8 mouse cellular contexts compared by ENCODE assay signal in genomic region chrX:137038000-137038483, GRCm38 (mm10). TPM values are rescaled to one million over a fixed set of nuclear protein-coding genes. Genes with fewer than 3 reads are reported as not detected.
A peak's percentile ranks its signal among the peaks of the same experiment; 100 is the strongest.
DNase-seq lines count a peak whose midpoint lies in the region; ATAC-seq lines count a peak whose summit lies in the region.

Gene Slc25a53 (minus strand): TSS chrX:137038302.

- intact Hi-C loops in left cerebral cortex, postnatal 36 days (cut with DNase I), result no loop called here

- DNase-seq in adrenal gland, postnatal 10 days, result peak; percentile 86
- DNase-seq in embryo, embryonic 9.5 days (ENCODE audit: extremely low spot score), result peak; percentile 88
- DNase-seq in gastrocnemius, postnatal 4 days (ENCODE audit: low spot score in 2 of 2), result peak; percentile 82 to 87
- peak; percentile 85 to 86 for DNase-seq in left cerebral cortex, postnatal 36 days (ENCODE audit: low spot score in 2 of 2)
- peak; percentile 89 for DNase-seq in midbrain, embryonic 10.5 days (ENCODE audit: low spot score)
- DNase-seq in right cerebral cortex, postnatal 36 days (ENCODE audit: low spot score in 2 of 2), result peak; percentile 68 to 70
- DNase-seq in urinary bladder, postnatal 4 days (ENCODE audit: low spot score in 2 of 2), result peak; percentile 86 to 92

- no peaks in the 10 kb centered on the region for H3K9me3 ChIP-seq in intestine, embryonic 16.5 days (ENCODE audit: control insufficient read depth, low read length)
- no peaks in the 10 kb centered on the region for H3K9me3 ChIP-seq in midbrain, embryonic 10.5 days (replicated peaks)

- H3K4me2 ChIP-seq in intestine, embryonic 16.5 days (ENCODE audit: low read depth, low read length), result peak within 1 kb of the TSS; percentile 40

- ATAC-seq in intestine, embryonic 16.5 days, result peak; percentile 96

- no peaks in the 10 kb centered on the region for H3K27me3 ChIP-seq in intestine, embryonic 16.5 days (replicated peaks; ENCODE audit: control insufficient read depth, insufficient read depth, low read length)
- H3K27me3 ChIP-seq in midbrain, embryonic 10.5 days (ENCODE audit: low read depth, poor library complexity, severe bottlenecking), result no peaks in the 10 kb centered on the region

- H3K9ac ChIP-seq in intestine, embryonic 16.5 days (ENCODE audit: low read depth, low read length), result peak within 1 kb of the TSS; percentile 72

- H3K4me1 ChIP-seq in intestine, embryonic 16.5 days (ENCODE audit: control insufficient read depth, insufficient read depth, low read length), result no peaks in the 10 kb centered on the region
- 0 out of 2 replicates have a peak, but pooled peaks cover 7% of the 10 kb centered on the region for H3K4me1 ChIP-seq in midbrain, embryonic 10.5 days

- no peaks in the 10 kb centered on the region for H3K36me3 ChIP-seq in intestine, embryonic 16.5 days (ENCODE audit: control insufficient read depth, insufficient read depth, low read length)
- H3K36me3 ChIP-seq in midbrain, embryonic 10.5 days, result no peaks in the 10 kb centered on the region

- peak within 1 kb of the TSS; percentile 86 for H3K27ac ChIP-seq in intestine, embryonic 16.5 days (ENCODE audit: low read length)
- H3K27ac ChIP-seq in midbrain, embryonic 10.5 days (replicated peaks), result peak within 1 kb of the TSS; percentile 93

- H3K4me3 ChIP-seq in intestine, embryonic 16.5 days (ENCODE audit: low read length), result peak within 1 kb of the TSS; percentile 59
- H3K4me3 ChIP-seq in midbrain, embryonic 10.5 days, result peak within 1 kb of the TSS; percentile 61

- WGBS in intestine, embryonic 16.5 days, result 23% methylated on average over 31 of the region's 31 CpGs
- 32% methylated on average over 31 of the region's 31 CpGs for WGBS in midbrain, embryonic 10.5 days

RNA-seq across cellular contexts. Expression of gene Slc25a53, which starts in this region (rescaled TPM):
- 10 to 100 TPM in 1 of 2 experiments, 1 to 10 TPM in 1; 7.3 to 14.0 TPM for total RNA-seq in adrenal gland, postnatal 10 days (2021)
- total RNA-seq in gastrocnemius, postnatal 4 days (2021), result 1 to 10 TPM; 5.9 to 8.3 TPM
- polyA plus RNA-seq in intestine, embryonic 16.5 days (2015; fragmentation: Nextera tagmentation; extraction: Ambion mirVana), result 5.1 and 6.7 TPM in 2 replicates
- total RNA-seq in left cerebral cortex, postnatal 36 days (2021), result 10 to 100 TPM; 21.7 to 33.0 TPM
- 11.4 and 13.8 TPM in 2 replicates for polyA plus RNA-seq in midbrain, embryonic 10.5 days (2016; fragmentation: Nextera tagmentation; extraction: Ambion mirVana)

Comparison
In these comparisons a context has a peak if more than half of its experiments do, and no peak if none do; other contexts are left out.
1. Peak in every context shown above with its lines: DNase-seq, ATAC-seq, H3K4me3 ChIP-seq and H3K27ac ChIP-seq.